Mouse (Mus musculus) kidney, embryonic 16.5 days (tissue): ENCODE measurements around the gene Cd247. TPM values are rescaled to one million over a fixed set of nuclear protein-coding genes. Genes with fewer than 3 reads are reported as not detected.
A peak's percentile ranks its signal among the peaks of the same experiment; 100 is the strongest.

Source experiments
- ATAC-seq: fragments of 200-750 bp; cut with Nextera tagmentation; 2 replicates; pipeline ENCODE4 v1.8.0; 2017; ENCODE audit warnings: moderate TSS enrichment; ENCODE audit not compliant: low FRiP score, low TSS enrichment
- H3K27ac ChIP-seq: fragments of 300-500 bp; sonication (generic); 2 replicates; pipeline ENCODE4 v1.5.1; 2014; ENCODE audit warnings: low read length
- H3K27me3 ChIP-seq: fragments of 300-500 bp; sonication (generic); 2 replicates; pipeline ENCODE4 v1.6.1; 2014; ENCODE audit warnings: low read length, control low read depth, mixed read lengths; ENCODE audit not compliant: insufficient read depth
- H3K36me3 ChIP-seq: fragments of 300-500 bp; sonication (generic); 2 replicates; pipeline ENCODE4 v1.6.1; 2014; ENCODE audit warnings: low read length, control low read depth, mixed read lengths; ENCODE audit not compliant: insufficient read depth
- H3K4me1 ChIP-seq: fragments of 300-500 bp; sonication (generic); 2 replicates; pipeline ENCODE4 v1.6.1; 2014; ENCODE audit warnings: low read length, control low read depth, mixed read lengths; ENCODE audit not compliant: insufficient read depth
- H3K4me2 ChIP-seq: fragments of 300-500 bp; sonication (generic); replicated peaks from 2 replicates; pipeline ENCODE4 v1.6.1; 2014; ENCODE audit warnings: low read depth, low read length
- H3K4me3 ChIP-seq: fragments of 300-500 bp; sonication (generic); 2 replicates; pipeline ENCODE4 v1.5.1; 2014; ENCODE audit warnings: mild to moderate bottlenecking, low read length
- H3K9ac ChIP-seq: fragments of 300-500 bp; sonication (generic); replicated peaks from 2 replicates; pipeline ENCODE4 v1.6.1; 2014; ENCODE audit warnings: low read length
- H3K9me3 ChIP-seq: fragments of 300-500 bp; sonication (generic); 2 replicates; pipeline ENCODE4 v1.6.1; 2016; ENCODE audit warnings: low read length, control low read depth
- WGBS: fragments of 180-500 bp; shearing (Covaris S2); extraction: QIAGEN DNeasy Blood & Tissue Kit; methylation state at CpG from one replicate; pipeline ENCODE4 v1.1.7; 2014; 5-methylcytosine and 5-hydroxymethylcytosine counted together
- polyA plus RNA-seq: library from polyadenylated mRNA; unstranded; fragments of >200 nt; fragmentation: Nextera tagmentation; extraction: Ambion mirVana; gene quantifications from 2 replicates; pipeline ENCODE4 v1.2.1, GENCODE M21; 2015

Cd247 gene
- polyA plus RNA-seq, 1 experiment from 2014 or later = 0.91 TPM

DNA sequence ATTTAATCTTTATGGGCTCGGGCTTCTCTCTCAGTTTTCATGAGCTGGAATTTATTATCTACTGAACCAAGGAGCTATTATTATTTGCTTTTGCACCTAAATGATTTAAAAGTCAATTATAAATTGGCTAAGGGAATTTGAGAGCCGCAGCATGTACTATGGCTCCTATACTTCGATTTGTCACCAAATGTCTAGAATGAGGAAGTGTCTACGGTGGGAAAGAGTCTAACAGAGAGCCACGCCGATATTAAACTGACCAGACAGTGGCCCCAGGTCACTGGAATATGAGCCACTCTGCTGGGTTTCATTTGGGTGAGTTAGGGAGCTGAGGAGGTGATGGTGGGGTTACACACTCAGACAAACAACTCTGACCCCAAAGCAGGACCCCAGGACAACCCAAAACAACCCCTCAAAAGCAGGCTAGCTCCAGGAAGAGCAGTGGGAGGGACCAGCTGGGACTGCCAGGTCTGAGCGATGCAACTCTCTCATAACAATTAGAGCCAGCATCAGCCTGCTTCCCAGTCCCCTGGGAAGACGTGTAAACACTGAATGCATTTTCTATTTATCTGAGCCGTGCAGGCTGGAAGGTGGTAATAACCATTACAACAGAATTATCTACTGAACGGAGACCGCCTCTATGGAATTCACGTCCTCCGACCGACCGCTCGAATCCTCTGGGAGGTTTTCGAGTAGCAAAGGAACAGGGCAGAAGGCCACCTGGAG is 45.6 kb downstream of the Cd247 start:
- Histone ChIP-seq H3K9me3 (no peaks in the 10 kb centered on the region), H3K9ac (no peak overlapping the region), H3K4me2 (peak overlapping the region; percentile 45), H3K27ac (no peak overlapping the region), H3K4me1 (peaks cover 25% of the 10 kb centered on the region), H3K27me3 (0 out of 2 replicates have a peak, but pooled peaks cover 2% of the 10 kb centered on the region), H3K4me3 (peak overlapping the region; percentile 7), H3K36me3 (no peaks in the 10 kb centered on the region)
- ATAC-seq = peak; percentile 28; the same call in 1 of the 2 replicates
- WGBS = 15% methylated on average over 17 of the region's 17 CpGs

DNA sequence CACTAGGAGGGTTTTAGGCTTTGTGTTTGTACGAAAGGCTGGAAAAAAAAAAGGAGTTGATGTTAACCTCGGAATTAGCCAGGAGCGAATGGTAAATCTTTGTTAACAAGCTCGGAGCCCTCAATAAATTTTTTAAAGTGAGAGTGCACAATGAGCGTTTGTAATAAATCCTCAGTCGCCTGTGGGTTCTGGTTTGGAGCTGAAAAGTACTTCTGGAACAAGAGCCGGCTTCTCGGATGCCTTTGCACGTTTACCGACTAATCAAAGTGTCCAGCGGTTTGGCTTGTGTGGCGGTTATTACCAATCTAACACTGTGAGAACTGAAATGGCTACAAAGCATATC is 46.1 kb downstream of the Cd247 start:
- H3K9ac ChIP-seq = no peak overlapping the region
- H3K4me2 ChIP-seq = peak overlapping the region; percentile 45
- H3K27ac ChIP-seq = no peak overlapping the region
- H3K36me3 ChIP-seq = no peaks in the 10 kb centered on the region
- H3K4me1 ChIP-seq = peaks cover 25% of the 10 kb centered on the region
- 0 out of 2 replicates have a peak, but pooled peaks cover 7% of the 10 kb centered on the region for H3K27me3 ChIP-seq
- no peaks in the 10 kb centered on the region for H3K9me3 ChIP-seq
- H3K4me3 ChIP-seq = peak overlapping the region; percentile 7; the same call in 1 of the 2 replicates
- ATAC-seq = no peak
- 16% methylated on average over 12 of the region's 12 CpGs for WGBS

DNA sequence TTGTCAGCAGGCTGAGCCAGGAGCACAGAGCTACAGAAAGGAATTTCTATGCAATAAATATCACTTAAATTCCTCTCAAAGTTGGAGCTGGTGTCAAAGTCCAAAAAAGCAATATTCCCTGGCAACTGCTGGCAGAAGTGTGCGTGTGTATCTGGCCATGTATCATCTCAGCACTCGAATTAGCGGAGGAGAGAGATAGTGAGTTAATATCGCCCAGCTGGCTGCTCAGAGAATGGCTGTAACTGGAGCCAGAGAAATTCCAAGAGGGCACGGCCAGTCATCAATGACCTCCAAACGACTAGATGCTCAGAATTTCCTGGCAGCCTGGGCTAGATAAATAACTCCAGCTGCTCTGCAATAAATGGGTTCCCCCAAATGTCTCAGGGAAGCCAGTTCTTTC is 48.0 kb downstream of the Cd247 start:
- Histone ChIP-seq H3K4me1 (peaks cover 35% of the 10 kb centered on the region), H3K36me3 (no peaks in the 10 kb centered on the region), H3K4me2 (no peak overlapping the region), H3K4me3 (no peak overlapping the region), H3K9ac (no peak overlapping the region), H3K27me3 (0 out of 2 replicates have a peak, but pooled peaks cover 8% of the 10 kb centered on the region), H3K9me3 (no peaks in the 10 kb centered on the region), H3K27ac (no peak overlapping the region)
- 0 out of 2 replicates have a peak, but pooled peaks have one; percentile 30 for ATAC-seq
- 7% methylated on average over 6 of the region's 6 CpGs for WGBS

DNA sequence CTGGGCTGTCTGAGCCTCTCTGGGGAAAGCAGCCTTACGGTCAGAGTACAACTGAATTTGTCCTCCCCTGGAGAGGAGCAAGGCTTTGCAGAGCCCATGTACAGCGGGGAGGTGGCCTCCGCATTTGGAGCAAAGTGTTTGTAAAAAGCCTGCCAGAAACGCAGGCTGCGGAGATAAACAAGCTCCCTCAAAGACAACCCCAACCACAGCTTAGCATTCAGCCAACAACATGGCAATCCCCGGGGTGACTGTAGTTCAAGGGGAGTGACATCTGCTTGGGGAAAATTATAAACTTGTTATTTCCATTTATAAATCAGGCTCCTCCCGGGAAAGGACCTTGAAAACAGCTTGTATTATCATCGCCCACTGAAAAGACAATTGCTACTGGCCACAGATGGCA is 49.1 kb downstream of the Cd247 start:
- no peaks in the 10 kb centered on the region for H3K36me3 ChIP-seq
- 25% methylated on average over 8 of the region's 8 CpGs for WGBS
- H3K27ac ChIP-seq = peak overlapping the region; percentile 40
- no peak overlapping the region for H3K9ac ChIP-seq
- H3K4me3 ChIP-seq = no peak overlapping the region
- H3K4me2 ChIP-seq = no peak overlapping the region
- 0 out of 2 replicates have a peak, but pooled peaks cover 8% of the 10 kb centered on the region for H3K27me3 ChIP-seq
- no peaks in the 10 kb centered on the region for H3K9me3 ChIP-seq
- 0 out of 2 replicates have a peak, but pooled peaks have one; percentile 13 for ATAC-seq
- H3K4me1 ChIP-seq = peaks cover 38% of the 10 kb centered on the region

DNA sequence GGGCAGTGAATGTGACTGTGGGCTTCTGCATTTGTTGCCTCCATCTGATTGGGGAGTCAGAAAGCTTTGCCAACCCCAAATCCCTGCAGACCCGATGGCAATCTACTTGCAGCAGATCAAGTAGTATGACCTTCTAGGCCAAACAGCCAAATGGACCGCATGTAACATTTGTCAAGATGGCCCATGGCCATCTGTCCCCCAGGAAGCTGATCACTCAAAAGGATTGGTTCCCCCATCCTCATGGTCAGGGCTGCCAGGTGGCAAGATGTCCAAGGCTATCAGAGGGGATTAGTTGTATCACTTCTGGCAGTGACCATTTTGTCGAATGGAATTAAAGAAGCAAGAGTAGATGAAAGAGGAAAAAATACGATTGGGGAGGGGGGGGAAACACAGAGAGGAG is 50.7 kb downstream of the Cd247 start:
- WGBS = 72% methylated on average over 4 of the region's 4 CpGs
- H3K4me2 ChIP-seq = no peak overlapping the region
- no peak overlapping the region for H3K9ac ChIP-seq
- no peaks in the 10 kb centered on the region for H3K36me3 ChIP-seq
- H3K27ac ChIP-seq = no peak overlapping the region
- no peak overlapping the region for H3K4me3 ChIP-seq
- ATAC-seq = no peak
- no peaks in the 10 kb centered on the region for H3K9me3 ChIP-seq
- peaks cover 10% of the 10 kb centered on the region; the same call in 1 of the 2 replicates for H3K27me3 ChIP-seq
- H3K4me1 ChIP-seq = peaks cover 46% of the 10 kb centered on the region

DNA sequence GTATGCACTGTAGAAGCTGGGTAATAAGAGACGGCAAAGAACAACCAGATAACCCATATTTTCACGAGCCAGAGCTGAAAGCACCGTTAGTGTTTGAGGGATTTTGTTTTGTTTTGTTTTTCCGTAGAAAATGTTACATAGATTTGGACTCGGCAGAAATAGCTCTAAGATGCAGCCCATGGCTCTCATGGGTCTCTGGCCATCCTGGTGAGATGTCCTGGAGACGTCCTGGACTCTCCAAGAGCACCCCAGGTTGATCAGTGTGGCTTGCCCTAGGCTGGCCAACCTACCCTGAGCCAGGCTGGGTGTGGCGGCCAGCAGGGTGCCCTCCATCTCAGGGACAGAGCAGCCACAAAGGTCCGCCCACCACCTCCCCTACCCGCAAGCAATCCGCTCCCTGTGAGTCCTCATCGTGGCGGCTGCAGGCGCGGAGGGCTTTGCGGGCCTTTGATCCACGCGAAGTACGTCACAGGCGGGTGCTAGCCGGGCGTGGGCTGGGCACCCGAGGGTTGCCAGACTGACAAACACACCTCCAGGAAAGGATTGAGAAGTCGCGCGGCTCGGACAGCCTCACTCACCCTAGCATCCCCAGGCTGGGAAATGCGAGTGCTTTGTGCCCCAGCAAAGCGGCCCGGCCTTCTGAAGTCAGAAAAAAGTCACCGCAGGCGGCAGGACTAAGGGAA is 52.2 kb downstream of the Cd247 start:
- H3K9me3 ChIP-seq = no peaks in the 10 kb centered on the region
- H3K36me3 ChIP-seq = no peaks in the 10 kb centered on the region
- peak overlapping the region; percentile 70 for H3K9ac ChIP-seq
- peaks cover 49% of the 10 kb centered on the region for H3K4me1 ChIP-seq
- no peak overlapping the region for H3K27ac ChIP-seq
- peak overlapping the region; percentile 70 for H3K4me2 ChIP-seq
- WGBS = 16% methylated on average over 31 of the region's 31 CpGs
- H3K4me3 ChIP-seq = peak overlapping the region; percentile 46
- no peak for ATAC-seq
- H3K27me3 ChIP-seq = peaks cover 15% of the 10 kb centered on the region; the same call in 1 of the 2 replicates

DNA sequence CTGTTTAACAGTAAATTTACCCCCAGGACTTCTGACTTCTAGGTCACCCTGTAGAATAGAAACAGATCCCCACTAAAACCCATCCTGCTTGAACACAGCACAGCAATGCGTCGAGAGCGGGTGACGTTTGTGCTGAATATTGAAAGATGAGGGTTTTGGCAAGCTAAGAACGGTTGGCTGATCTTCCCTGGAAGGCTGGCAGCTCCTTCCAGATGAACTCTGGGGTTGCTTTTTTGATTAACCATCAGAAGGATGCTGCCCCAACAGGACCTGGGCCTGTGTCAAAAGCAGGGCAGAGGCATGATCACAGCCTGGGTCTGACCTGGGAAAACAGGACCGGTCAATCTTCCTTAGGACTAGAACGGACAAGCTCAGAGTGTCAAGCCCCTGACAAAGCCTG is 53.7 kb downstream of the Cd247 start:
- 58% methylated on average over 7 of the region's 7 CpGs for WGBS
- Histone ChIP-seq H3K4me1 (peaks cover 41% of the 10 kb centered on the region), H3K4me2 (no peak overlapping the region), H3K36me3 (no peaks in the 10 kb centered on the region), H3K4me3 (no peak overlapping the region), H3K27ac (no peak overlapping the region), H3K9ac (no peak overlapping the region), H3K9me3 (no peaks in the 10 kb centered on the region), H3K27me3 (peaks cover 21% of the 10 kb centered on the region)
- no peak for ATAC-seq

DNA sequence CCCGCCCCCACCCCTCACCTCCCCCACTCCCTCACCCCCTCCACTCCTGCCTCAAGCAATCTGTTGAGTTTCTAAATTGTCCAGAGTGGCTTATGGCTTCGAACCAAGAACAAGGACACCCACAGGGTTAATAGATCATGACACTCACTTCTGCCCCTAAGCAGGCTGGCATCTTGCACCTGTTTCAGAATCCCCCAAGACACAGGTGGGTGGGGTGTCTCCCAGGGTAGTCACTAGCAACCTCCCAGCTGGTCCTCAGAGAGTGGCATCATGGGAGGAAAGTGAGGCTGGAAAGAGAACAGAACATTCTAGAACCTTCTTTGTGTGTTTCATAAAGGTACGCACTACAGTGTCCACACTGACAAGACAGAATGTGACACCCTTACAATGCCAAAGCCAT is 55.1 kb downstream of the Cd247 start:
- peaks cover 44% of the 10 kb centered on the region for H3K4me1 ChIP-seq
- H3K4me2 ChIP-seq = no peak overlapping the region
- ATAC-seq = no peak
- H3K27me3 ChIP-seq = peaks cover 21% of the 10 kb centered on the region
- H3K9me3 ChIP-seq = no peaks in the 10 kb centered on the region
- no peaks in the 10 kb centered on the region for H3K36me3 ChIP-seq
- no peak overlapping the region for H3K9ac ChIP-seq
- 46% methylated on average over 3 of the region's 3 CpGs for WGBS
- H3K27ac ChIP-seq = no peak overlapping the region
- H3K4me3 ChIP-seq = no peak overlapping the region

DNA sequence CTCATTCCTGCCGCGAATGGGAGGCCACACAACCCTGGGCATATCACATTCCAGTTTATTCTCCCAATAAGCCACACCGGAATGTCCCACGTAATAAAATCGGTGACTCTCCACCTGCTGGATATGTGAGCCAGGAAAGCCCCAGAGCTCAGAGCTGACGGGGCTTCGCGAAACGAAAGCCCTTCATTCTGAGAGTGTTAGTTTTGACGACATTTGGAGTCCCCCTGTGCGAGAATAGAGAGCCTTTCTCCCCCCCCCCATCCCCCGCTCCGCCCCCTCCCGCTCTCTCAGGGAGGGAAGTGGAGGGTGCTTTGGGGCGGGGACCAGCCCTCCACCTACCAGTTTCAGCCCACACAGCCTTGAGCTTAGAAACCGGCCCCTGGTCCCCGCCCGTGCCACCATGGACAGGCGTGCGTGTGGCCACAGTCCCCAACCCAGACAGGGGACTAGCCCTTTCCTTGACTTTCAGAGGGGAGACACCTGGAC is 56.0 kb downstream of the Cd247 start:
- peak overlapping the region; percentile 55 for H3K4me3 ChIP-seq
- H3K9me3 ChIP-seq = no peaks in the 10 kb centered on the region
- no peak overlapping the region for H3K27ac ChIP-seq
- H3K4me1 ChIP-seq = peaks cover 51% of the 10 kb centered on the region
- H3K27me3 ChIP-seq = peaks cover 15% of the 10 kb centered on the region
- WGBS = 3% methylated on average over 17 of the region's 20 CpGs
- peak overlapping the region; percentile 100 for H3K4me2 ChIP-seq
- H3K36me3 ChIP-seq = no peaks in the 10 kb centered on the region
- peak; percentile 60; the same call in 1 of the 2 replicates for ATAC-seq
- H3K9ac ChIP-seq = peak overlapping the region; percentile 63

DNA sequence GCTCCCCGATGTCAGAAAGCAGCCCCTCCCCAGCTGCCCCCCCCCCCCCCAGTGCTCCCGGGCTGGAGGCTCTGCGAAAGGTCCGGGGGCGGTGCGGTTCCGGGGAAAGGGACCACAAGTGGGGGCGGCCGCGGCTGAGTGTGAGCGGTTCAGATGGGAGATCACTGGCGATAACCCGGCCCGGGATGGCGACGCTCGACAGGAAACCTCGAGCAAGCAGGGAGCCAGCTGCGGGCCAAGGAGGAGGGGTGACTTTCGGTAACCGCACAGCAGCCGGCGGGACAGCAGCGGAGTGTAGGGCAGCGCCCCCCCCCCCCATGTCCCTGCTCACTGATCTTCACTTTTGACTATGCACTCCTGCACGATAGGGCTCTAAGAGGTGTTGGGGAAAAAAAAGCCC is 56.5 kb downstream of the Cd247 start:
- Histone ChIP-seq H3K36me3 (no peaks in the 10 kb centered on the region), H3K27ac (no peak overlapping the region), H3K4me3 (peak overlapping the region; percentile 55), H3K4me1 (peaks cover 54% of the 10 kb centered on the region), H3K4me2 (peak overlapping the region; percentile 100), H3K27me3 (peaks cover 13% of the 10 kb centered on the region), H3K9ac (peak overlapping the region; percentile 63), H3K9me3 (no peaks in the 10 kb centered on the region)
- ATAC-seq = peak; percentile 20; the same call in 1 of the 2 replicates
- WGBS = 0% methylated on average over 20 of the region's 26 CpGs
